Mouse (Mus musculus) spleen, postnatal 4 days (tissue): Measurements from ENCODE around the gene Gsta4.
"Not testable (repeated sequence)": the region's sequence is repeated elsewhere in the genome, so short reads cannot be mapped to it uniquely, and the experiment has no call there.

Source experiments
- DNase-seq, 2 experiments: peaks; one replicate each; pipeline ENCODE4 v3.0.0; 2022; ENCODE audit warnings: low spot score in 2 of 2

Gsta4 gene

DNA sequence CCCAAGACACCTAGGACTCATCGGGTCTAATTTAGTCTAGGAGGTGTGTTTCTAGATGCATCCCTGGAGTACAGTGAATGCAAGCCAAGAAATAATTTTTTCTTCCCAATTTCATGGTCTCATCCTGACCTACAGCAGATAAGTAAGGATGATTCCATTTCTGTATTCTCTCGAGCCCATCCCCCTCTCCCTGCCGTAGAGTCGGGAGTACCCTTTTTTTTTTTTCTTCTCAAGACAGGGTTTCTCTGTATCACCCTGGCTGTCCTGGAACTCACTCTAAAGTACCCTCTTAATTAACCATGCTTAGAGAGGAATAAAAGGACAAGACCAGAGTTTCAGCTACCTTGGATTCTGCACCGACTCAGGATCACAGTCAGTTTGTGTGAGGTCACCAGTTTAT lies 4.4 kb upstream of the Gsta4 start:
- DNase-seq: no peak

DNA sequence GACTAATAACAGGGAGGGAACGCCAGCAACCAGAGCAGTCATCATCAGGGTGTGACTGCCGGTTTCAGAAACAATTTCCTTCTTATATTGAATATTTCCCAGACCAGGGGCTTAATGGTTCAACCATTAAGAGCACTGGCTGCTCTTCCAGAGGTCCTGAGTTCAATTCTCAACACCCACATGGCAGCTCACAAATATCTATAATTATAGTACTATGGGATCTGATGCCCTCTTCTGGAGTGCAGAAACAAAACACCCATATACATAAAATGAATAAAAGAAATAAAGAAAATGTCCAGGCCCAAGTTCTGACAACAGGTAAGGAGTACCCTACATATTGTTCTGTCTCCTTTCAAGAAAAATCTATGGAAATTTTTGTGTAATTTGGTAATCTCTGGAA lies 3.5 kb upstream of the Gsta4 start:
- DNase-seq: no peak

DNA sequence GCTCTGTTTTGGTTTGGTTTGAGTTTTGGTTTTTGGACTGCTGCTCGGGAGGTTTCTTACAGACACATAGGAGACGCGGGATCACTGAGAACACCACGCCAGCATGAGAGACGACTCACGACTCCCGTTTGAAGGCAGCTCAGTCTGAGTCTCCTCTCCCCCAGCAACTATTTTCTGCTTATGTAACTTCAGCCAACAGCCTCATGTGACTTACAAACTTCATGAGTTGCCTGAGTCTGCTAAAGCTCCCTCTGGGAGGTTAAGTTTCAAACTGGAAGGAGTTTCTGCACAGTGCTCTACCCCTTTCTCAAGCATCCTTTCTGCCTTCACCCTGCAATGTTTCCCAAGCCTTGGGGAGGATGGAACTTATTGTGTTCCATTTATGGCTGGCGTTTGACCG lies 3.1 kb downstream of the Gsta4 start:
- no peak for DNase-seq

DNA sequence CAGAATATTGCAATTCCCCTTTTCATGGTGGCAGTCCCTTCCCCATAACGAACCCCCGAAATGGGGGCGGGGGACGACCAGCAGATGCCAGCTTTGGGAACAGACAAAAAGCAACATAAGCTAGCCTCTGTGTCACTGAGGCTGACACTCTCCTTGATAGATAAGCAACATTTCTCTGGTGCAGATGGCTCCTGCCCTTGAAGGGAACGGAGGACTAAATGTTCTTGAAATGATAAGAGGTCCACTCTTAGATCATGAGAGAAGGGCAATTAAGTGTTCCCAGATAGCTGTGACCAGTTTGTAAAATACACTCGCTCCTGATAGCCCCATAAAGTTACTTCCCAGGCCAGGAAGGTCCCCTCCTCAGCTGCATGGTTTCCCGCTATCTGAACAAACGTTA lies 6.3 kb downstream of the Gsta4 start:
- DNase-seq: no peak

DNA sequence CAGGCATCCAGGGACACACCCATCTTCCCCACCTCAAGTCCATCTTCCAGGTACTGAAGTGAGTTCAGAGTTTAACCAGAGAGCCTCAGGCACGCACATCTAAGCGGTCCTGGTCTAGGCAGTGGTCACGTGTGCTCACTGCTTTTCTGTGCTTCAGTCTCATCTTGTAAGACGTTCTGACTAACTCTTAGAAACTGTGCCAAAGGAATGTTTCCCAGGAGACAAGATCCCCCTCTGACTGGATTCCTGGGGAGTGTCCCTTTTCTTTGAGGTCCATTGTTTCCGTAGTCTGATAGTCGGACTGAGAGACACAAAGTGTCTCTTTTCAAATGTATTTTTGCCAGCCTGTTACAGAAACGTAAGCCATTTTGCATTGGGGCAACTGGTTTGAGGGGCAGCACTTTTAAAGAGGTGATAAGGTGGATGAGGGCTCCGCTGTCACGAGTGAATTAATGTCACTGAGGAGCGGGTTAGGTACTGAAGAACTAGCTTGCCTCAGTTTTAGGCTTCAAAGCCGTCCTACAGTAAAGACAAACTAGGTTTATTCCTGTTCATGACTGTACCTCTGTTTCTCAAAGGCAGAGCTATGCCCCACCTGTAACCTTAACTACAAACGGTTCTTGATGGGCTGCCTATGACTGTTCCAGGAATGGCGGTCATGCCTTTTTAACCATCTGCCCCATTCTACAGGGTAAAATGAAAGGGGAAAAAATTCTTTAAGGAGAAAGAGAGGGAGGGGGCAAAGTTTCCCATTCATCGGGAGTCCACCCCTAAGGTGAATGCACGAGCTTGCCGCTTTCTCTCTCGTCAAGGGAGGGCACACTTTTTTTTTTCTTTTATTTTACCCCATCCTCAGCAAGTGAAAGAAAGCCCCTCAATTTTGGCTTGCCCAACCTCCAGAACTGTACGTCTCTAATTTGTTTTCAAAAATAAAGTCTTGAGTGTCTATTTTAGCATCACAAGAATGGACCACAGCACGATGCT lies 8.4 kb downstream of the Gsta4 start:
- DNase-seq: no peak

DNA sequence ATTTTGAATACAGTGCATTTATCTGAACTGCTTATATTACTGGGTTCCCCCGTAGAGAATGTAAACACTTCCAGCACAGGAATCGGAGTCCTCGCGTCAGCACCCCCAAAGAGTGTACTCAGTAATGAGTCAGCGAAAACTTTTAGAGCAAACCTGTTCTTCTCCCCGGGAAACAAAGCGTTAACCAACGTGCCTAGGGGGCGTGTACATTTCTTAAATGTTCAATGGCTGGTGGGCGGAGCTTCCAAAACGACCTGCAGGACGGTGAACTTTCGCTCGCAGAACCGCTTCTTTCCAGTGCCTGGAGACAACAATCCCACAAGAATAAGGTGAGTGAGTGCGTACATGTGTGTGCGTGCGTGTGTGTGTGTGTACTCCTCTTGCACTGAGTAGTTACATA lies 9.2 kb downstream of the Gsta4 start:
- DNase-seq: peak; percentile 75 to 83

DNA sequence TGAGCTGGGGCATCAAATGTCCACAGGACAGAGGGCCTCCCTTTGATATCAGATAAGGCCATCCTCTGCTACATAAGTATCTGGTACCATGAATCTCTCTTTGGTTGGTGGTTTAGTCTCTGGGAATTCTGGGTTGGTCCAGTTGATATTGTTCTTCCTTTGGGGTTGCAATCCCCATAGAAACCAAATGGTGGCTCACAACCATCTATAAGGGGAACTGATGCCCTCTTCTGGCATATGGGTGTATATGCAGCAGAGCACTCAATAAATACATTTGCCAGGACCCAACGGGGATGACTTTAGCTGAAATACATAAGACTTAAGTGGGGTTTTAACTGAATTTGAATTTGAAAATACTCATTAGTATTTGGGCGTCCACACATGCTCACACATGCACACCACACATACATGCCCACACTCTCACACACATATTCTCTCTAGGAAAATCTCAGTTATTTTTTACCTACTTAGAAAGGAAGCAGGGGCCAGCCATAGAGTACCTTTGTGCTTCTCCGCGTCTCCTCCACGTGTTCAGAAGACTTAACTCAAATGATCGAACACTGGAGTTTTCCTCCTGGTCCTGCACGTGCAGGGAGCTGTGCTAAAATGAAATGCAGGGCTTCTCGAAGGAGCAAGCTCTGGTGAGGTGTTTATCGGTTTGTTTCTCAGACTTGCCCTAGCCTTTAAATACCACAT lies 11.5 kb downstream of the Gsta4 start:
- peak; percentile 61 to 72 for DNase-seq

DNA sequence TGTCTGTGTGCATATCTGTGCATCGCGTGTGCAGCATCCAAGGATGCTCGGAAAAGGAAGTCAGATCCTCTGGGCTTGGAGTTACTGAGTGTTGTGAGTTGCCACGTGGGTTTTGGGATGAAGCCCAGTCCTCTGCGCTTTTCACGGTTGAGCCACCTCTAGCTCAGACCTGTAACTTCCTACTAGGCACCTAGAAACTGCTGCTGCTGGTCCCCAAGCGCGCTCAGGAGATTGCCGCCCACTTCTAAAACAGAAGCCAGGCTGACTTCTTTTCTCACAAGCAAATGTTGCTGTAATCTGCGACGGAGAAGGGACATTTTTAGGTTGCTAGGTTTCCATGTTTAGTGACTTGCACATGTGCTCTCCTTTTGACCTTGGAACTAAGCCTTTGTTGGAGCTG lies 12.5 kb downstream of the Gsta4 start:
- DNase-seq: no peak

DNA sequence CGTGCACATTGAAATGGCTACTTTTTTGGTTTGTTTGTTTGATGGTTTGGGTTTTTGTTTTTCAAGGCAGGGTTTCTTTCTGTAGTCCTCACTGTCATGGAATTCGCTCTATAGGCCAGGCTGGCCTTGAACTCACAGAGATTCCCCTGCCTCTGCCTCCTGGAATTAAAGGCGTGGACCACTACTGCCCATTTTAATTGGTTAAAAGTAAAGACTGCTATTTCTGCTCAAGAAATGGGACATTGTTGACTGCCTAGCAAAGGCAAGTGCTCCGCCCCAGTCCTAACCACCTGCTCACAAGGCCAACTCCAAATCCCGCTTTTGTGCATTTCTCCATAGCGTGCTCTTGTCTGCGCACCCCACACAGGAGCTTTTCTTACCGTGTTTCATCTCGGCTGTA lies 15.2 kb downstream of the Gsta4 start:
- no peak for DNase-seq

DNA sequence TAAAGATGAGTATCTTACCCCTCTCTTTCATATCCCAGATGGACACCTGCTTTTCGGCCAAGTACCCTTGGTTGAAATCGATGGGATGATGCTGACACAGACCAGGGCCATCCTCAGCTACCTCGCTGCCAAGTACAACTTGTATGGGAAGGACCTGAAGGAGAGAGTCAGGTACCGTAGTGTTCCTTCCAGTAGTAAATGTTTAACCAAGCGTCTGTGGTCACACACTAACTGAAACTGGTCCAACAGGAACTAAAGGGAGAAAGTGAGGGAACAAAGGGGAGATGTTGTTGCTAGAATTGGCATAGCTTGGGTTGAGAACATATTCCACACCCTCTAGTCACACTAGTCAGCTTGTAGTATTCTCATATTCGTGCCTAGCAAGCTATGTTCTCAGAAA lies 21.6 kb downstream of the Gsta4 start:
- no peak for DNase-seq

DNA sequence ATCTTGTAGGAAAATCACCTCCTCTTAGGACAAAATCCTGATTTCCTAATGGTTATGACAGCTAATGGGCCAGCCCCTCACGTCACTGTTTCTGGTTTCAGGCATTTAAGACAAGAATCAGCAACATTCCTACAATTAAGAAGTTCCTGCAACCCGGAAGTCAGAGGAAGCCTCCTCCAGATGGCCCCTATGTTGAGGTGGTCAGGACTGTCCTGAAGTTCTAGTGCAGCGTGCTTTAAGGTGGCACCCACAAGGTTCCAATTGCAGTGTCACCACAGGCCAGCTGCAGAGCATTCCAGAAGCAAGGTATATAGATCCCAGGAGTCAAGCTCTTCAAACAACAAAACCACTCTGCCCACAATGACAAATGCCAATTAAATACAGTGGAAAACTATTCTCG lies 26.4 kb downstream of the Gsta4 start:
- DNase-seq: no peak

DNA sequence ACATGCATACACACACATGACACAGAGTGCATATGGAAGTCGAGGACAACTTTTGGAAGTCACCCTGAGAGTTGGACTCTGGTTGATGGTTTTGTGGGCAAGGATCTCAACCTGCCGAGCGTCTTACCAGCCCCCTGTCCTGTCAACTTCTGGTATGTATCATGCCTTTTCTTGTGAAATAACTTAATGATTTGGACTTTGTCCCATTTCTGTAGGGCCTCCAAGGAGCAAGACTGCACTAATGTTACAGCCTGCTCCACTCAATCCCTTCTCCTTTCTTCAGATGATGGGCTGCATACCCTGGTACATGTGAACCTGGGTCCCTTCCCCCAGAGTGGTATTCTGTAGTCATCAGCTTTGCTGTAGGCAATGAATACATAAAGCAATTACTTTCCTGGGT lies 27.5 kb downstream of the Gsta4 start:
- DNase-seq: no peak

DNA sequence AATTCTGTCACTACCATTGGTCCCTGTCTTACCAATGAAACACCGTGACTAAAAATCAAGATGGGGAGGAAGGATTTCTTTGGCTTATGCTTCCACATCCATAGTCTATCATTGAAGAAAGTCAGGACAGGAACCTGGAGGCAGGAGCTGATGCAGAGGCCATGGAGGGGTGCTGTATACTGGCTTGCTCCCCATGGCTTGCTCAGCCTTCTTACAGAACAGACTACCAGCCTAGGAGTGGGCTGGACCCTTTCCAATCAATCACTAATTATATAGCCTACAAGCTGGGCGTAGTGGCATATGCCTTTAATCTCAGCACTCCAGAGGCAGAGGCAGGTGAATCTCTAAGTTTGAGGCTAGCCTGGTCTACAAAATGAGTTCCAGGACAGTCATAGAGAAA lies 28.2 kb downstream of the Gsta4 start:
- no peak for DNase-seq

DNA sequence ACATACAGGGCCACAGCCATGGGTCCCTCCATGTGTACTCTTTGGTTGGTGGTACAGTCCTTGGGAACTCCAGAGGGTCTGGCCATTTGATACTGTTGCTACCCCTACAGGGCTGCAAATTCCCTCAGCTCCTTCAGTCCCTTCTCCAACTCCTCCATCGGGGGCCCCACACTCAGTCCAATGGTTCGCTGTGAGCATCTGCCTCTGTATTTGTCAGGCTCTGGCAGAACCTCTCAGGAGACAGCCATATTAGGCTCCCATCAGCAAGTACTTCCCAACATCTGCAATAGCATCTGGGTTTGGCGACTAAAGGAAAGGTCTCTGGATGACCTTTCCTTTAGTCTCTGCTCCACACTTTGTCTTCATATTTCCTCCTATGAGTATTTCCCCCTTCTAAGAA lies 28.9 kb downstream of the Gsta4 start:
- DNase-seq: no peak

DNA sequence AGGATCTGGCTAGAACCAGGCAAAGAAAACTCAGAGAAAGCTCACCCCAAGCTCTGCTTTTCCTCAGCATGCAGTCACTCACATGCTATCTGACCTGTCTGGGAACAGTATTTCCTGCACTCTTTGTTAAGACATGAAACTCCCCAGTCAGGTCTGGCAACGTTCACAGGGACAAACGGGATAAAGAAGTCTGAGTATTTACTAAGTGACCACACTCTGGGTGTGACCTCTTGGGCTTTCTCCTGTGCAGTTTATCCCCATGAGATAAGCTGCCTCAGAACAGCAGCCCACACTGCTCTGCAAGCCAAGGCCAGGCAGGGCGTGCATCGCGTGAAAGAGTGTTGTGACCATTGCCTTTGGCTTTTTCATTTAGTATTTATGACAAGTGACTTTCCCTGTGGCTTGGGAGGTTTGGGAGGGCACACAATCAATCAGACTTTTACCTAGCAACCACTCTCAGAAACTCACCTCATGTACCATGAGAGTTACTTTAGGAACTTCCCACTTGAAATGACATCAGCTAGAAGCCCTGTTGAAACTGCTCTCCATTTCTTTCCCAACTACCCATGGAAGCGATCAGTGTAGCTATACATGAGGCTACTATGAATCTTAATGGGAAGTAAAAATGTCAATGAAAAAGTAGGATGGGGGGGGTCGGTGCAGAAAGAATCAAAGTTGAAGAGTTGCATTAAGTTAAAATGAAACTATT lies 29.9 kb downstream of the Gsta4 start:
- DNase-seq: no peak

DNA sequence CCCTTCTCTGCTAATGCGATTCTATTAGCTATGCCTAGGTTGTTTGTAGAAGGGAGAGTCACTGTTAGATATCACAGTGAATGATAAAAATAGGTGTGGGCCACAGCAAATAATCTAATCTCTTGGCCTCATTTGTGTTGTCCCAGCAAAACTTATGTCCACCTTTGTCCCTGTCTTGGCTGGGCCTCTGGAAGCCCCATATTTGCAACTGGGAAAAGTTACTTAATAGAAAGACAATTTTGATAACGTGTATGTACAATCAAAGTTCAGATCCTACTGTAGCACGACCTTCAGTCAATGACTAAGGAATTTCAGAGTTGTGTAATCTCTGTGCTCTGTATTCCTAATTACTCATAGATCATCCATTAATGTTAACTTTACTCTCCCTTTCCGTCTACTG lies 34.5 kb downstream of the Gsta4 start:
- DNase-seq: no peak

DNA sequence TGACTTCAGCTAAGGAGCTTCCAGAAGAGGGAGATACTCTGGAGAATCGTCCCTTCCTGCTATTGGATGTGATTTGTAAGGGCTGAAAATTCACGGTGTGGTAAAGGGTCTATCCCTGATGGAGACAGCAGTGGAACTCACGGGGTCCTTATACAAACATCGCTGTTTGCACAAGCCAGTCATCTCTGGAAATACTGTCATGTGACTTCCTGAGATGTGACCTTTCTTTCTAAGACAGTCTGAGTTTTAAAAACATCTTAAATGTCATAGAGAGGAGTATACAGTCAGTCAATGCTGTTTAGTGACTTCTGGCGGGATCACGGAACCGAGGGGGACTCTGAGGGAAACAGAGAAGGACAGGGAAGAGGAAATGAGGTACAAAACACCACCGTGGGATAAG lies 40.0 kb downstream of the Gsta4 start:
- no peak for DNase-seq

DNA sequence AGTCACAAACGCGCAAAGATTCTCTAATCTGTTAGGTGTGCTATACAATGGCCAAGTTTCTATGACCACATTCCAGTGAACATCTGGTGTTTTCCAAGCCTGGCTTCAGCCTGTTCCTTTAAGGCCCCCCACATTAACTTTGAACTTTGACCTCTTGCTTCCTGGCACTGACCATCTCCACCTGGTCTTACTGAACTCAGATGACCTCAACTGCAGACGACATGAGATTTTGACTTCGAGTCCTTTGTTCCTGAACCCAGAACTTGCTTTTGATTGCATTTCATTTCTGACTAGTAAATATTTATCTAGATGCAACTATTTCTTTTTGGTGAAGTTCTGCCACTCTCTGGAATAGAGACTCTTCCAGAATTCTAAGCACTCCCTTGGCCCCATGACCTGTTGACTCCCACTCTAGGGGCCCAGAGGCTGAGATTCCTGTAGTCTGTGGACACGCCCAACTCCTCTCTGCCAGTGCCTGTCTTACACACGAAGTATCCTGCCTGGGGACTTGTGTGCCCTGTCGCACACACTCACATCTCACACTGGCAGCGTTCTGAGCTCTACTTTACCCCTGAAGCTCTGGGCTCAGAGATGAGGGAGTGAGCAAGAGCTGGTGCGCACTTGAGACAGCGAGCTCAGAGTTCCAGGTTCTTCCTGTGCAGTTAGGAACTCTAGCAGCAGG lies 40.8 kb downstream of the Gsta4 start:
- DNase-seq: no peak

DNA sequence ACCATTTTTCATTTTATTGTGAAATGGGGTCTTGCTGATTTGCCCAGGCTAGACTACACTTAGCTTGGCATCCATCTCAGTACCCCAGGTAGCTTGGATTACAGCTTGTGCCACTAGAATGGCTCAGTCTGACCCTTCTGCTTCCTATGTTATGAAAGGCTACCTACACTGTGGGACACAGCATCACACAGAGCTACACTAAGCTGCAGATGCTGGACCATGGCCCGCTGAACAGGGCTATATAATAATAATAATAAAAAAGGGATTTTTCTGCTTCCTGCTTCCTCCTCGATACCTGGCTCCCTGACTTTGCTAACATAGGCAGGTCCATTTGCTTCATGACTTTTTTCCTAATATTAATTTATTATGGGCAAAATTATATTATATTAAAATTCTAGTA lies 41.8 kb downstream of the Gsta4 start:
- no peak for DNase-seq

DNA sequence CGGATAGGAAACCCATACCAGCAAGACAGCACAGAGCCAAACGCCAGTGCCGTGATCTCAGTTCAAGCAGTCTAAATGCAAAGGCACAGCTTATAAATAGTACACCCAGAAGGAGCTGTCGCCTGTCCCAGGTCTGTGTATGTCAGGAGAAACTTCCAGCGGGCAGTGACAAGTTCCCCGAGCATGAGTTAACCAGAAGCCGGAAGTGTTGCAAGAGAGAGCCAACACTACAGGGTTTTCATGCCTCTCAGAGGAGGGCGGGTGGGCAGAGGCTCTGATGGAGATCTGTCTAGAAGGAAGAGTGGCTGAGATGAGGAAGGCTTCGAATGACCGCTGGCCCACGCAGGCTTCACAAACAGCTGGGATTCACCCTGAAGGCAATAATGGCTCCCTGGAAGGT lies 42.7 kb downstream of the Gsta4 start:
- no peak for DNase-seq

DNA sequence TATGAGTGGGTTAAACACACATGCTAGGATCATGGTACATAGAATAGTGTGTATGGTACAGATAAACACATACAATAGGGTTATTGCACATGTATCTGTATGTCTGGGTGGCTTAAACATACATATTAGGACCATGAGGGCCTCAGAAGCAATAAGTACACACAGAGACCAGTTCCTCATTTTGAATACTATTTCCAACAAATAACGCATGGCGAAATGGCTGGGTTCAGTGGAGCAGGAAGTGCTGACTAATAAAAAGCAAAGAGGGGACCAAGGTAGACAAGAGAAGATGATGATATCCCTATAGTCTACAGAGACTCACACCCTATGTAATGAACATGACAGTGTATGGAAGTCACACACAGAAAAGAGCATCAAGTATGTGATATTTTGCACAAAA lies 45.5 kb downstream of the Gsta4 start:
- no peak for DNase-seq

DNA sequence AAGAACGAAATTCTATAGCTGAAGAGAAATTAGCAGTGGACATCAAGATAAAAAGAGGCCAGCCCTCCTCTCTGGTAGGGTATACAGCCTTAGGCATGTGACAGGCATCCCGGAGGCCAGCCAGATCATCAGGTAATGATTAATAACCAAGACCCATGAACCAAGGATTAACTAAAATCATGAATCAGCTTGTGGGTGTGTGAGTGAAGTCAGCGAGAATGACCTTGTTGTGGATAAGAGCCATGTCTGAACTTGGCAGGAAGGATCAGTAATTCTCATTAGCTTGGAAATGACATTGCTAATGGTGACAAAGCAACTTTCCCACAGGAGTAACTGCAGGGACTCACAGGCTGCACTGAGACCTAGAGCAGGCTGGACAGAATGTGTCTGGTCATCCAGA lies 47.1 kb downstream of the Gsta4 start:
- DNase-seq: not testable (repeated sequence)
